Mouse (Mus musculus) common myeloid progenitor, adult 5-6 weeks (primary cell): ENCODE measurements around the gene Phldb2. TPM values are rescaled to one million over a fixed set of nuclear protein-coding genes. Genes with fewer than 3 reads are reported as not detected.

Source experiments
- ATAC-seq: replicated peaks from 2 replicates; pipeline ENCODE4 v1.8.0; 2016; ENCODE audit warnings: low read depth, mild to moderate bottlenecking, moderate TSS enrichment, inconsistent platforms; ENCODE audit not compliant: poor library complexity, severe bottlenecking
- total RNA-seq: library from RNA; stranded (forward); fragments of 200-1000, 187-1606 nt; gene quantifications from 2 replicates; pipeline ENCODE4 v1.2.3, GENCODE M21; 2017

The Phldb2 gene
- total RNA-seq, 1 experiment from 2014 or later = 1.8 TPM

- ATAC-seq = no peak
Measured at GRCm38 (mm10) chr16:45810155-45810554, 143.2 kb downstream of the Phldb2 start.

GRCm38 (mm10) chr16:45804708-45805107 is 148.7 kb downstream of the Phldb2 start:
- ATAC-seq = no peak

GRCm38 (mm10) chr16:45800406-45800805 is 153.0 kb downstream of the Phldb2 start:
- ATAC-seq = no peak

GRCm38 (mm10) chr16:45799150-45799549 is 154.2 kb downstream of the Phldb2 start:
- ATAC-seq = no peak

- ATAC-seq = no peak
Measured at GRCm38 (mm10) chr16:45798591-45798990, 154.8 kb downstream of the Phldb2 start.

GRCm38 (mm10) chr16:45796815-45797214 is 156.6 kb downstream of the Phldb2 start:
- no peak for ATAC-seq

GRCm38 (mm10) chr16:45795188-45795693 is 158.2 kb downstream of the Phldb2 start:
- ATAC-seq = no peak

- no peak for ATAC-seq
Measured at GRCm38 (mm10) chr16:45792781-45793180, 160.6 kb downstream of the Phldb2 start.

- no peak for ATAC-seq
Measured at GRCm38 (mm10) chr16:45791286-45791685, 162.1 kb downstream of the Phldb2 start.

GRCm38 (mm10) chr16:45789311-45789710 is 164.1 kb downstream of the Phldb2 start:
- ATAC-seq = no peak

GRCm38 (mm10) chr16:45787650-45788049 is 165.7 kb downstream of the Phldb2 start:
- ATAC-seq = no peak

GRCm38 (mm10) chr16:45786639-45787038 is 166.8 kb downstream of the Phldb2 start:
- ATAC-seq = peak; percentile 86

GRCm38 (mm10) chr16:45780001-45780400 is 173.4 kb downstream of the Phldb2 start:
- ATAC-seq = no peak

- no peak for ATAC-seq
Measured at GRCm38 (mm10) chr16:45774813-45775212, 178.6 kb downstream of the Phldb2 start.

- ATAC-seq = no peak
Measured at GRCm38 (mm10) chr16:45770914-45771313, 182.5 kb downstream of the Phldb2 start.

GRCm38 (mm10) chr16:45767853-45768640 is 185.4 kb downstream of the Phldb2 start:
- ATAC-seq = no peak

GRCm38 (mm10) chr16:45767434-45767833 is 186.0 kb downstream of the Phldb2 start:
- no peak for ATAC-seq

- no peak for ATAC-seq
Measured at GRCm38 (mm10) chr16:45765801-45766494, 187.4 kb downstream of the Phldb2 start.

GRCm38 (mm10) chr16:45765102-45765501 is 188.3 kb downstream of the Phldb2 start:
- no peak for ATAC-seq

- no peak for ATAC-seq
Measured at GRCm38 (mm10) chr16:45762859-45763505, 190.4 kb downstream of the Phldb2 start.

GRCm38 (mm10) chr16:45761425-45761824 is 192.0 kb downstream of the Phldb2 start:
- ATAC-seq = no peak
